Mouse (Mus musculus) liver, adult 2 months (tissue): ENCODE measurements around the gene Pde1a.
"Not testable (repeated sequence)": the region's sequence is repeated elsewhere in the genome, so short reads cannot be mapped to it uniquely, and the experiment has no call there.

ENCODE experiments used
- CTCF ChIP-seq: fragments of 200-500 bp; IDR thresholded peaks from 2 replicates; pipeline ENCODE4 v1.5.1; 2011; ENCODE audit warnings: low read depth, low read length, control low read depth
- POLR2A ChIP-seq: fragments of 200-500 bp; IDR thresholded peaks from 2 replicates; pipeline ENCODE4 v1.6.1; 2011; ENCODE audit warnings: low read length, control low read depth; ENCODE audit not compliant: insufficient read depth; ENCODE audit errors: extremely low read depth

DNA sequence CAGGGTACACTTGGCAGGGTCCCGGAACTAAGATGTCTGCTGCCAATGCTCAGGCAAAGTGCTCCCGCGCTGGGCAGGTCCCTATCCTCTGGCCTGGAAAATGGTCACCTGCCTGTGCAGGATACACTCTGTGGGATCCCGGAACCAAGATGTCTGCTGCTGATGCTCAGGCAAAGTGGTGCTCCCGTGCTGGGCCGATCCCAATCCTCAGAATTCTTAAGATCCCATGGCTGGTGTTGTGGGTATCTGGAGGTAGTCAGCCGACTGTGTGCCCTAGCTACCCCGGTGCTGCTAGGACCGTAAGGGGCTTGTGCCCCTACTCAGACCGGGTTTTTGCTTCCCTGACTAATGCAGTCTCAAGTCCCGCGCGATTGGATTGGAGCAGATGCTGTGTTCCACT lies 281.9 kb downstream of the Pde1a start:
- not testable (repeated sequence) for TF ChIP-seq CTCF, POLR2A
